In the genomic region with DNA sequence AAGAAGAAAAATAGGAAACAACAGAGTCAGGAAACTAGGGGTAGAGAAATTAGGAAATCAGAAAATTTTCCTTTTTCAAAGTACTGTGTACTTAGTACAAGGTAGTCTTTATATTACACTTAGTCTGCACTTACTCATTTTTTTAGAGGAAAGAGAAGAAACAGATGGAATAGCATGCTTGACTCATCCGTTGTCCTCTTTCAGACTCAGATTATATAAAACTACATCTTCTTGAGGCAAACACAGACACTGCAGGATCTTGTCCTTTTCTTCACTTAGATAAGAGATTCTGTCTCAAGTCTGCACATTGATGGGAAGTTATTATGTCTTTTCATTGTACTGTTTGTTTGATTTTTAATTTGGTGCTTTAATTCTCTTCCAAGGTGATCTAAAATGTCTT, we compare ENCODE assay signal across 16 mouse cellular contexts.
"Had no signal": no experiment of that assay in that cellular context is flagged by ENCODE, and none has a peak within 500 bp of the region (broad histone marks: within the 10 kb centered on the region; RNA-seq: fewer than 3 reads in every experiment).

No protein-coding gene starts in this region.

- ATAC-seq: hindbrain, postnatal 0 days; intestine, embryonic 16.5 days; liver, embryonic 12.5 days had no signal

- DNase-seq: gastrocnemius, adult 2 months; gastrocnemius, postnatal 10 days; gastrocnemius, postnatal 25 days; heart, adult 2 months; heart, postnatal 14 days; heart, postnatal 36 days; kidney, adult 11 months; kidney, adult 2 months; kidney, adult 9 months; kidney, postnatal 14 days; kidney, postnatal 36 days; layer of hippocampus, adult 9-11 months; layer of hippocampus, postnatal 36 days had no signal
